Mouse (Mus musculus) forebrain, embryonic 11.5 days (tissue): ENCODE data around the gene Prkcb. TPM values are rescaled to one million over a fixed set of nuclear protein-coding genes. Genes with fewer than 3 reads are reported as not detected.

ENCODE experiments used
- ATAC-seq: fragments of 200-750 bp; cut with Nextera tagmentation; replicated peaks from 2 replicates; pipeline ENCODE4 v1.8.0; 2017; ENCODE audit warnings: moderate TSS enrichment; ENCODE audit not compliant: low FRiP score
- DNase-seq: peaks from one replicate; pipeline ENCODE4 v3.0.0-alpha.2; 2017; ENCODE audit warnings: low spot score
- H3K27ac ChIP-seq: fragments of 300-500 bp; sonication (generic); 2 replicates; pipeline ENCODE4 v1.5.1; 2014; ENCODE audit warnings: low read depth, low read length
- H3K27me3 ChIP-seq: fragments of 300-500 bp; sonication (generic); 2 replicates; pipeline ENCODE4 v1.6.1; 2014; ENCODE audit warnings: mild to moderate bottlenecking, low read length, mixed read lengths; ENCODE audit not compliant: control insufficient read depth, insufficient read depth
- H3K36me3 ChIP-seq: fragments of 300-500 bp; sonication (generic); 2 replicates; pipeline ENCODE4 v1.6.1; 2014; ENCODE audit warnings: mild to moderate bottlenecking, low read length, moderate library complexity, mixed read lengths; ENCODE audit not compliant: control insufficient read depth, insufficient read depth
- H3K4me1 ChIP-seq: fragments of 300-500 bp; sonication (generic); replicated peaks from 2 replicates; pipeline ENCODE4 v1.6.1; 2014; ENCODE audit warnings: low read length, mixed read lengths; ENCODE audit not compliant: control insufficient read depth, insufficient read depth
- H3K4me2 ChIP-seq: fragments of 300-500 bp; sonication (generic); 2 replicates; pipeline ENCODE4 v1.6.1; 2014; ENCODE audit warnings: low read depth, mild to moderate bottlenecking, low read length, moderate library complexity, mixed read lengths; ENCODE audit not compliant: severe bottlenecking
- H3K4me3 ChIP-seq: fragments of 300-500 bp; sonication (generic); 2 replicates; pipeline ENCODE4 v1.5.1; 2014; ENCODE audit warnings: low read depth, low read length
- H3K9ac ChIP-seq: fragments of 300-500 bp; sonication (generic); 2 replicates; pipeline ENCODE4 v1.6.1; 2014; ENCODE audit warnings: low read length
- H3K9me3 ChIP-seq: fragments of 300-500 bp; sonication (generic); 2 replicates; pipeline ENCODE4 v1.6.1; 2016; ENCODE audit warnings: low read length, mixed read lengths; ENCODE audit not compliant: control insufficient read depth
- WGBS: fragments of 180-500 bp; shearing (Covaris S2); extraction: QIAGEN DNeasy Blood & Tissue Kit; methylation state at CpG from one replicate; pipeline ENCODE4 v1.1.7; 2014; 5-methylcytosine and 5-hydroxymethylcytosine counted together
- polyA plus RNA-seq: library from polyadenylated mRNA; unstranded; fragments of >200 nt; fragmentation: Nextera tagmentation; extraction: Ambion mirVana; gene quantifications from 2 replicates; pipeline ENCODE4 v1.2.1, GENCODE M21; 2014

Gene Prkcb
- polyA plus RNA-seq, 1 experiment from 2014 or later, result 10.0 TPM

GRCm38 (mm10) chr7:122575056-122575455 lies 286.5 kb downstream of the Prkcb start:
- no peak overlapping the region for H3K9ac ChIP-seq
- no peak for DNase-seq
- ATAC-seq, result no peak
- H3K4me2 ChIP-seq, result no peak overlapping the region
- H3K9me3 ChIP-seq, result no peaks in the 10 kb centered on the region
- H3K4me3 ChIP-seq, result no peak overlapping the region
- no peaks in the 10 kb centered on the region for H3K27me3 ChIP-seq
- H3K4me1 ChIP-seq, result no peaks in the 10 kb centered on the region
- no peak overlapping the region for H3K27ac ChIP-seq
- WGBS, result 89% methylated on average over 5 of the region's 5 CpGs
- H3K36me3 ChIP-seq, result no peaks in the 10 kb centered on the region

GRCm38 (mm10) chr7:122575506-122575905 lies 287.0 kb downstream of the Prkcb start:
- Histone ChIP-seq H3K4me2 (no peak overlapping the region), H3K4me1 (no peaks in the 10 kb centered on the region), H3K4me3 (no peak overlapping the region), H3K9me3 (no peaks in the 10 kb centered on the region), H3K27ac (no peak overlapping the region), H3K9ac (no peak overlapping the region), H3K36me3 (no peaks in the 10 kb centered on the region), H3K27me3 (no peaks in the 10 kb centered on the region)
- no peak for ATAC-seq
- WGBS, result 47% methylated on average over 8 of the region's 8 CpGs
- no peak for DNase-seq

- Histone ChIP-seq H3K4me3 (no peak overlapping the region), H3K9me3 (no peaks in the 10 kb centered on the region), H3K27me3 (no peaks in the 10 kb centered on the region), H3K36me3 (no peaks in the 10 kb centered on the region), H3K4me1 (no peaks in the 10 kb centered on the region), H3K4me2 (no peak overlapping the region), H3K27ac (no peak overlapping the region), H3K9ac (no peak overlapping the region)
- ATAC-seq, result no peak
- DNase-seq, result no peak
- 83% methylated on average over 4 of the region's 4 CpGs for WGBS
Measured at GRCm38 (mm10) chr7:122577571-122577970, 289.0 kb downstream of the Prkcb start.

- H3K4me2 ChIP-seq, result no peak overlapping the region
- H3K27me3 ChIP-seq, result no peaks in the 10 kb centered on the region
- H3K36me3 ChIP-seq, result no peaks in the 10 kb centered on the region
- 91% methylated on average over 7 of the region's 7 CpGs for WGBS
- H3K4me3 ChIP-seq, result no peak overlapping the region
- H3K9ac ChIP-seq, result no peak overlapping the region
- no peak for DNase-seq
- no peak for ATAC-seq
- H3K27ac ChIP-seq, result no peak overlapping the region
- no peaks in the 10 kb centered on the region for H3K9me3 ChIP-seq
- H3K4me1 ChIP-seq, result no peaks in the 10 kb centered on the region
Measured at GRCm38 (mm10) chr7:122579461-122580157, 291.1 kb downstream of the Prkcb start.

GRCm38 (mm10) chr7:122580158-122580475 lies 291.6 kb downstream of the Prkcb start:
- H3K4me1 ChIP-seq, result no peaks in the 10 kb centered on the region
- 92% methylated on average over 1 of the region's 1 CpGs for WGBS

GRCm38 (mm10) chr7:122584421-122585151 lies 296.0 kb downstream of the Prkcb start:
- DNase-seq (no peak), ATAC-seq (no peak)
- Histone ChIP-seq H3K4me2 (no peak overlapping the region), H3K4me3 (no peak overlapping the region), H3K9me3 (no peaks in the 10 kb centered on the region), H3K27ac (no peak overlapping the region), H3K27me3 (no peaks in the 10 kb centered on the region), H3K4me1 (no peaks in the 10 kb centered on the region), H3K36me3 (no peaks in the 10 kb centered on the region), H3K9ac (no peak overlapping the region)
- WGBS, result 90% methylated on average over 14 of the region's 14 CpGs

More at GRCm38 (mm10) chr7:122580158-122580475, 291.6 kb downstream of the Prkcb start:
- Histone ChIP-seq H3K4me2 (no peak overlapping the region), H3K4me3 (no peak overlapping the region), H3K27me3 (no peaks in the 10 kb centered on the region), H3K9ac (no peak overlapping the region), H3K27ac (no peak overlapping the region), H3K9me3 (no peaks in the 10 kb centered on the region), H3K36me3 (no peaks in the 10 kb centered on the region)
- DNase-seq (no peak), ATAC-seq (no peak)

- H3K27ac ChIP-seq, result no peak overlapping the region
- no peaks in the 10 kb centered on the region for H3K36me3 ChIP-seq
- 86% methylated on average over 10 of the region's 10 CpGs for WGBS
- no peak for DNase-seq
- H3K4me2 ChIP-seq, result no peak overlapping the region
- H3K27me3 ChIP-seq, result no peaks in the 10 kb centered on the region
- H3K9ac ChIP-seq, result no peak overlapping the region
- no peak overlapping the region for H3K4me3 ChIP-seq
- H3K9me3 ChIP-seq, result no peaks in the 10 kb centered on the region
- H3K4me1 ChIP-seq, result no peaks in the 10 kb centered on the region
- ATAC-seq, result no peak
Measured at GRCm38 (mm10) chr7:122595897-122596296, 307.3 kb downstream of the Prkcb start.

GRCm38 (mm10) chr7:122596596-122597170 lies 308.1 kb downstream of the Prkcb start:
- WGBS, result 79% methylated on average over 9 of the region's 9 CpGs
- H3K4me2 ChIP-seq, result no peak overlapping the region
- H3K9ac ChIP-seq, result no peak overlapping the region
- H3K4me1 ChIP-seq, result no peaks in the 10 kb centered on the region
- DNase-seq (no peak), ATAC-seq (no peak)
- H3K9me3 ChIP-seq, result no peaks in the 10 kb centered on the region
- H3K27ac ChIP-seq, result no peak overlapping the region
- H3K4me3 ChIP-seq, result no peak overlapping the region
- no peaks in the 10 kb centered on the region for H3K27me3 ChIP-seq
- H3K36me3 ChIP-seq, result no peaks in the 10 kb centered on the region
